ENCODE assay signal across 12 mouse cellular contexts in genomic region chr6:83728488-83728887, GRCm38 (mm10). TPM values are rescaled to one million over a fixed set of nuclear protein-coding genes. Genes with fewer than 3 reads are reported as not detected.
A peak's percentile ranks its signal among the peaks of the same experiment; 100 is the strongest.
DNase-seq lines count a peak whose midpoint lies in the region; ATAC-seq and TF ChIP-seq lines count a peak whose summit lies in the region.
"Had no signal": no experiment of that assay in that cellular context is flagged by ENCODE, and none has a peak within 500 bp of the region (broad histone marks: within the 10 kb centered on the region; RNA-seq: fewer than 3 reads in every experiment).

No protein-coding gene starts in this region.

- H3K36me3 ChIP-seq in CH12.LX (replicated peaks in 1 of 2; ENCODE audit: control insufficient read depth in 1 of 2, insufficient read depth in 1 of 2, low read length in 1 of 2): no peaks in the 10 kb centered on the region
- H3K36me3 ChIP-seq in liver, embryonic 14.5 days (replicated peaks; ENCODE audit: control insufficient read depth, insufficient read depth, low read depth): no peaks in the 10 kb centered on the region
- H3K36me3 ChIP-seq: hindbrain, embryonic 12.5 days had no signal

- no peak for TF ChIP-seq POLR2A in CH12.LX (IDR thresholded peaks at IDR 0.05; ENCODE audit: low read depth, low read length)

- DNase-seq in layer of hippocampus, adult 2 months (ENCODE audit: low spot score in 2 of 2): no peak
- DNase-seq in layer of hippocampus, adult 11-12 months (ENCODE audit: low spot score): no peak
- DNase-seq in CH12.LX (ENCODE audit: extremely low read depth) (peak; percentile 43), NIH3T3 (ENCODE audit: low read depth) (peak; percentile 59)
- no peak for DNase-seq in liver, embryonic 14.5 days (ENCODE audit: low read depth in 3 of 3, low spot score in 3 of 3)
- DNase-seq in cerebellum, adult 11 months: no peak
- DNase-seq in right cerebral cortex, postnatal 25 days: no peak
- no peak for DNase-seq in cerebellum, postnatal 36 days
- DNase-seq: right cerebral cortex, postnatal 14 days had no signal

- dilution Hi-C loops in CH12.LX (cut with MboI; ENCODE audit: extremely low pct_ligation_motif_present, extremely low pct_unique_long_range_greater_than_20kb, low sequenced_read_pairs): no loop called here

- H3K27ac ChIP-seq in layer of hippocampus, adult 2 months: no peak overlapping the region
- H3K27ac ChIP-seq in CH12.LX (ENCODE audit: insufficient read depth, low read depth): no peak overlapping the region
- no peak overlapping the region for H3K27ac ChIP-seq in liver, embryonic 14.5 days
- H3K27ac ChIP-seq: hindbrain, embryonic 12.5 days; macrophage had no signal

- H3K9ac ChIP-seq in CH12.LX (ENCODE audit: insufficient read depth, low read depth): no peak overlapping the region
- no peak overlapping the region for H3K9ac ChIP-seq in liver, embryonic 14.5 days (replicated peaks)
- H3K9ac ChIP-seq: hindbrain, embryonic 12.5 days had no signal

- peak; percentile 77 for TF ChIP-seq CTCF in layer of hippocampus, adult 2 months (conservative IDR thresholded peaks at IDR 0.05)
- peak; percentile 58 to 79 for TF ChIP-seq CTCF in CH12.LX (conservative IDR thresholded peaks at IDR 0.05 in 1 of 2, IDR thresholded peaks at IDR 0.05 in 1 of 2; ENCODE audit: low read depth in 2 of 2, low read length in 2 of 2)
- peak; percentile 76 for TF ChIP-seq CTCF in liver, embryonic 14.5 days (IDR thresholded peaks at IDR 0.05; ENCODE audit: low read depth)

- H3K79me2 ChIP-seq in CH12.LX (replicated peaks; ENCODE audit: control insufficient read depth, extremely low read depth, insufficient read depth, poor library complexity, severe bottlenecking): no peaks in the 10 kb centered on the region

- H3K4me1 ChIP-seq in CH12.LX (ENCODE audit: control insufficient read depth in 1 of 2, insufficient read depth in 2 of 2): no peaks in the 10 kb centered on the region
- H3K4me1 ChIP-seq in liver, embryonic 14.5 days (replicated peaks; ENCODE audit: control insufficient read depth in 2 of 2, insufficient read depth in 2 of 2, low read length in 1 of 2): no peaks in the 10 kb centered on the region
- H3K4me1 ChIP-seq: hindbrain, embryonic 12.5 days had no signal

- H3K4me2 ChIP-seq in CH12.LX (ENCODE audit: insufficient read depth, low read depth, poor library complexity, severe bottlenecking): no peak overlapping the region
- no peak overlapping the region for H3K4me2 ChIP-seq in liver, embryonic 14.5 days (ENCODE audit: low read depth)
- H3K4me2 ChIP-seq: hindbrain, embryonic 12.5 days had no signal

- H3K4me3 ChIP-seq in layer of hippocampus, adult 2 months: no peak overlapping the region
- no peak overlapping the region for H3K4me3 ChIP-seq in CH12.LX (replicated peaks in 1 of 3; ENCODE audit: low read depth in 2 of 3, low read length in 2 of 3, poor library complexity in 1 of 3)
- H3K4me3 ChIP-seq in liver, embryonic 14.5 days (ENCODE audit: insufficient read depth in 1 of 2, low read depth in 2 of 2, low read length in 2 of 2): no peak overlapping the region
- H3K4me3 ChIP-seq: hindbrain, embryonic 12.5 days had no signal

- in situ Hi-C loops in CH12.LX (cut with MboI; ENCODE audit: low pct_ligation_motif_present, low pct_unique_long_range_greater_than_20kb, low sequenced_read_pairs): no loop called here

- TF ChIP-seq EP300 in CH12.LX (IDR thresholded peaks at IDR 0.05; ENCODE audit: low read length): no peak
- no peak for TF ChIP-seq EP300 in liver, embryonic 14.5 days (IDR thresholded peaks at IDR 0.05; ENCODE audit: low read depth)

- peaks cover 12% of the 10 kb centered on the region for H3K9me3 ChIP-seq in CH12.LX (replicated peaks; ENCODE audit: low read length)
- no peaks in the 10 kb centered on the region for H3K9me3 ChIP-seq in liver, embryonic 14.5 days (ENCODE audit: control insufficient read depth, low read length)
- H3K9me3 ChIP-seq: hindbrain, embryonic 12.5 days had no signal

- no peak for ATAC-seq in liver, embryonic 14.5 days (ENCODE audit: insufficient read depth)

- H3K27me3 ChIP-seq in CH12.LX (replicated peaks): peaks cover 54% of the 10 kb centered on the region
- no peaks in the 10 kb centered on the region; the same call in 1 of the 2 replicates for H3K27me3 ChIP-seq in liver, embryonic 14.5 days (ENCODE audit: control insufficient read depth, insufficient read depth, low read length)

- TF ChIP-seq RAD21 in CH12.LX (IDR thresholded peaks at IDR 0.05; ENCODE audit: low read depth, low read length): no peak; the same call in none of the 2 replicates

- WGBS in liver, embryonic 14.5 days (ENCODE audit: insufficient replicate concordance): 60% methylated on average over 3 of the region's 3 CpGs

TF ChIP-seq in CH12.LX, 34 proteins besides CTCF, POLR2A, EP300 and RAD21:
- no peak for TF ChIP-seq MYC (IDR thresholded peaks at IDR 0.05; ENCODE audit: low read depth, low read length)
- peak; percentile 21; the same call in 1 of the 2 replicates for TF ChIP-seq SMC3 (IDR thresholded peaks at IDR 0.05; ENCODE audit: low read depth, low read length)
TF ChIP-seq in CH12.LX: peak in this region for 1.

RNA-seq across cellular contexts. Expression of gene Atp6v1b1, which starts 14.3 kb away (rescaled TPM):
- under 1 TPM; 0.31 to 0.42 TPM for total RNA-seq in layer of hippocampus, adult 2 months (2021)
- total RNA-seq in CH12.LX (2012; rRNA removed) (not detected in 2 replicates), CH12.LX (2014; rRNA removed) (not detected in 2 replicates)
- not detected in 2 replicates for polyA plus RNA-seq in CH12.LX (2012; ENCODE audit: insufficient read length, low read depth)
- polyA plus RNA-seq in liver, embryonic 14.5 days (2012; rRNA removed): 0.02 TPM in 1 of 2 replicates, not detected in the other
- not detected in 2 replicates for polyA plus RNA-seq in liver, embryonic 14.5 days (2014; fragmentation: Nextera tagmentation; extraction: Ambion mirVana)
- polyA plus RNA-seq: hindbrain, embryonic 12.5 days; macrophage had no signal

RNA-seq across cellular contexts. Expression of gene Vax2, which starts 17.4 kb away (rescaled TPM):
- not detected for total RNA-seq in layer of hippocampus, adult 2 months (2021)
- total RNA-seq in CH12.LX (2012; rRNA removed): not detected in 2 replicates
- not detected in 2 replicates for total RNA-seq in CH12.LX (2014; rRNA removed)
- polyA plus RNA-seq in CH12.LX (2012; ENCODE audit: insufficient read length, low read depth): not detected in 2 replicates
- polyA plus RNA-seq in liver, embryonic 14.5 days (2012; rRNA removed): not detected in 2 replicates
- polyA plus RNA-seq in liver, embryonic 14.5 days (2014; fragmentation: Nextera tagmentation; extraction: Ambion mirVana): not detected in 2 replicates
- polyA plus RNA-seq: hindbrain, embryonic 12.5 days; macrophage had no signal

RNA-seq across cellular contexts. Expression of gene Ankrd53, which starts 34.0 kb away (rescaled TPM):
- total RNA-seq in layer of hippocampus, adult 2 months (2021): not detected
- total RNA-seq in CH12.LX (2012; rRNA removed) (0.08 and 0.13 TPM in 2 replicates), CH12.LX (2014; rRNA removed) (not detected in 2 replicates)
- polyA plus RNA-seq in CH12.LX (2012; ENCODE audit: insufficient read length, low read depth): 0.34 and 0.36 TPM in 2 replicates
- polyA plus RNA-seq in liver, embryonic 14.5 days (2012; rRNA removed): not detected in 2 replicates
- polyA plus RNA-seq in liver, embryonic 14.5 days (2014; fragmentation: Nextera tagmentation; extraction: Ambion mirVana): 0.08 TPM in 1 of 2 replicates, not detected in the other
- polyA plus RNA-seq: hindbrain, embryonic 12.5 days; macrophage had no signal

RNA-seq across cellular contexts. Expression of gene Tex261, which starts 47.1 kb away (rescaled TPM):
- 10 to 100 TPM; 51.8 to 55.3 TPM for total RNA-seq in layer of hippocampus, adult 2 months (2021)
- total RNA-seq in CH12.LX (2012; rRNA removed) (44.6 and 52.4 TPM in 2 replicates), CH12.LX (2014; rRNA removed) (42.4 and 65.6 TPM in 2 replicates)
- 87.8 and 88.9 TPM in 2 replicates for polyA plus RNA-seq in CH12.LX (2012; ENCODE audit: insufficient read length, low read depth)
- polyA plus RNA-seq in liver, embryonic 14.5 days (2012; rRNA removed): 21.6 and 26.5 TPM in 2 replicates
- polyA plus RNA-seq in liver, embryonic 14.5 days (2014; fragmentation: Nextera tagmentation; extraction: Ambion mirVana): 42.6 and 44.2 TPM in 2 replicates

RNA-seq across cellular contexts. Expression of gene Cd207, which starts 50.8 kb away (rescaled TPM):
- total RNA-seq in layer of hippocampus, adult 2 months (2021): not detected
- total RNA-seq in CH12.LX (2012; rRNA removed) (not detected in 2 replicates), CH12.LX (2014; rRNA removed) (not detected in 2 replicates)
- polyA plus RNA-seq in CH12.LX (2012; ENCODE audit: insufficient read length, low read depth): not detected in 2 replicates
- 0.08 and 0.17 TPM in 2 replicates for polyA plus RNA-seq in liver, embryonic 14.5 days (2012; rRNA removed)
- polyA plus RNA-seq in liver, embryonic 14.5 days (2014; fragmentation: Nextera tagmentation; extraction: Ambion mirVana): 0.33 and 0.53 TPM in 2 replicates
- polyA plus RNA-seq: embryonic facial prominence, embryonic 14.5 days; hindbrain, embryonic 12.5 days; macrophage had no signal

Comparison
In these comparisons a context has a peak if more than half of its experiments do, and no peak if none do; other contexts are left out.
1. DNase-seq: peak in CH12.LX (single experiment) and NIH3T3 (single experiment); none in layer of hippocampus, adult 2 months (0 of 2), layer of hippocampus, adult 11-12 months (single experiment), liver, embryonic 14.5 days (0 of 3), cerebellum, adult 11 months (single experiment), right cerebral cortex, postnatal 25 days (single experiment) and cerebellum, postnatal 36 days (0 of 2).
2. Peak in every context shown above with its lines, with median percentiles within 50 percentile points of each other: CTCF ChIP-seq.